Mouse (Mus musculus): ENCODE measurements around the gene Trim9.

Gene Trim9

DNA sequence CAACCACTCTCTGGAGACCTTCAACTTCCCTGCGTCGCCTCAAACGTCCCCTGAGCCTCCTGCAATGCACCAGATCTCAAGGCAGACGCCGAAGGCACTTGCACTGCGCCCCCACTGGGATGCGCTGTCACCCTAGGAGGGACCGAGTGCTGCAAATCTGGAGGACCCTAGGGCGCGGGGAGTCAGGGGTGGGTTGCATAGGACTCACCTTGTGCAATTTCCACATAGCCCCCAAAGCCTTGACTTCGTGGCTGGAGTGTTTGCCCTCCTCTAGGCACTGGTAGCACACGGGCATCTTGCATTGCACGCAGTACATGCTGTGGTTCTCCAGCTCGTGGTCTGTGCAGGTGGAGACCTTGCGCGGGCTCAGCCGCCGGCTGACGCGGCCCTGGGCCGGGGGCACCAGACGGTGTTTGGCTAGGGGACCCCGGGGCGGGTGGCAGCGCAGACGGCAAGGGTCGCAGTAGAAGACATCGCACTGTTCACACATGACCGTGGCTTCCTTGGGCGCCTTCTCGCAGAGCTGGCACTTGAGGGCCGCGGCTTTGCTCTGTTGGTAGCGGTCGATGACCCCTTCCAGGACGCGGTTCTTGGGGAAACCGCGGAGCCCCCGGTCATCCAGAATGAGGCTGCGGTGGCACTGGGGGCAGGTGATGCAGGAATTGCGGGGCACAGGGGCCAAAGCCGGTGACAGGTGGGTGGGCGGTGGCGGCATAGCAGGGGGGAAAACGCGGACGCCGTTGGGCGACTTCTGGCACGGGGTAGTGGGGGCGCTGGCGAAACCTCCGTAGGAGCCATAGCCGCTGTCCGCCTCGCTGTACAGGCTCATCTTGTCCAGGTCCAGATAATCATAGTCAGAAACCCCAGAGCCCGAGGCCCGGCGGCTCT is 1.0 kb downstream of the Trim9 start:
- no peak for TF ChIP-seq GATA4 (IDR thresholded peaks at IDR 0.05; ENCODE audit: insufficient replicate concordance, low read length)

DNA sequence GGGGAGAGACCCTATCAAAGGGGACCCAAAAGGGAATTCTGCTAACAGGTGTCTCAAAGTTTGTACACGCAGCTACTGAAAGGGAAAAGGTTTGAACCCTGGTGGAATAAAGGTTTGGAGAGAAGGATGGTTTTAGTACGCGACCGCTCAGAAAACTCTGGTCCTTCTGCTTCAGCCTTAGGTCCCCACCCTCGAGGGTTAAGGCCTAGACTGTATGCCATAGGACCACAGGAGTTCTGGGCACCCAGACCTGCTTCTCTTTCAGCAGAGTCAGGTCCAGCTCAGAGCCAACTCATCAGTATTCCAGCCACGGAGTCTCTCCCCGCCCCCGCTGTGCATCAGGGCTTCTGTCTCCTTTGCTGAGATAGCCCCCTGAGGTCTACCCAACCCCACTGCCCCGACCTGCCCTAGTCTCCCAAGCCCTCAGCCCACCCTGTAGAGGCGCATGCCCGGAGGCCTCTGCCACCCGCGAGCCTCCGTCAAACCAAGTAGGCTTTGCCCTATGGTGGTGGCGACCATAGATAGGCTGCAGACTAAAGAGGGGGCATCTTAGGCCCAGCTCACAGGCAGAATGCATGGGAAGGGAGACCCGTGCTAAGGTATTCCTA is 1.8 kb downstream of the Trim9 start:
- TF ChIP-seq GATA4 (IDR thresholded peaks at IDR 0.05; ENCODE audit: insufficient replicate concordance, low read length), result no peak

DNA sequence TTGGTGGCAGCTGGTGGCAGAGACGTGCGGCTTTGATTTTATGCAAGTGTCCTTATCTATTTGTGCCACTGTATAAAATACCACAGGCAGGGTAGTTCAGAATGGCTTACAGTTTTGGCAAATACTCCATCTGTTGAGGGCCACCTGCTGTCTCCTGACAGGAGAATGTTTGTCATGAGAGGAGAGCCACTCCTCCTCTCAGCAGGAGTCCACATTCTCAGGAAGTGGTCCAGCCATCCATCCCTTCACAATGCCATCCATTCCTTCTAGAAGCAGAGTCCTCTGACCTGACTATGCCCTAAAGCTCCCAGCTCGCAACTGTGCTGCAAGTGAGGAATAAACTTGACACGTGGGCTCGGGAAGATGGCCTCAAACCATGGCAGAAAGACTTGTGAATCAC is 12.2 kb downstream of the Trim9 start:
- no peak for TF ChIP-seq GATA4 (IDR thresholded peaks at IDR 0.05; ENCODE audit: insufficient replicate concordance, low read length)

DNA sequence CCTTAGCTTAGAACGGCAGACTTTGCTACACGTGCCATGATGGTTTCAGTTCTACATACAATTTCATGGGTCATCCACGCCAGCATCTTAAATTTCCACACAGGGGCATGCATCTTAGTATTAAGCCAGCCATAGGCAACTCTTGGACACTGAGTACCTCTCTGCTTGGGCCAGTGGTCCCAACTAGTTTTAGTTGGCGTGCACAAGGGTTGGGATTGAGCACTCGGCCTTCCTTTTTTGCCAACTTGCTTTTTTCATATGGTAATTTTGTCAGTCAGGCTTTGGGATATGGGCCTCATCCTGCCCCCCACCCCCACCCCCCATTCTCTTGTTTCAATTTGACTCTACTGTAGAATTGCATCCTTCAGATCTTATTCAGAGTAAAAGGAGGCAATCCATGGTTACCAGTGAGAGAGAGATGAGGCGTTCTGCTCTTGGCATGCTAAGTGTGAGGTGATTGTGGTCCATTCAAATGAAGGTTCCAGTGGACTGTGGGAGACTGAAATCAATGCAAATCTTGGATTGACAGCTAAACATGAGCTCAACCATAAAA is 14.1 kb downstream of the Trim9 start:
- no peak for TF ChIP-seq GATA4 (IDR thresholded peaks at IDR 0.05; ENCODE audit: insufficient replicate concordance, low read length)

DNA sequence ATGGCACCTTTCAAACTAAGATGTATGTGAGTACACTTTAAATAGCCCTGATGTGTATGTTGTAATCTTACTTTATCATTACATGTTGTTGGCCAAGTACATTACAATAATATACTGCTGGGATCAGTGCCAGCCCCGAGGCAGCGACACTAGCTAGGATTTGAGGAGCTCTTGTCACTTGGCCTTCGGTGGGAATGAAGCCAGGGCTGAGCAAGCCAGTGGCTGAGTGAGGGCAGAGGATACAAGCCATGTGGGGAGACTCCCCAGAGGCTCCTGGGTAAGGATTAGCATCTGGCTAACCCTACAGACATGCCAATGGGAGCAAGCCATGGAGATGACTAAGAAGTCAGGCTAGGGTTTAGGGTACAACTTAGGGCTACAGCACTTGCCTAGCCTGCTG is 18.4 kb downstream of the Trim9 start:
- no peak for TF ChIP-seq GATA4 (IDR thresholded peaks at IDR 0.05; ENCODE audit: insufficient replicate concordance, low read length)

DNA sequence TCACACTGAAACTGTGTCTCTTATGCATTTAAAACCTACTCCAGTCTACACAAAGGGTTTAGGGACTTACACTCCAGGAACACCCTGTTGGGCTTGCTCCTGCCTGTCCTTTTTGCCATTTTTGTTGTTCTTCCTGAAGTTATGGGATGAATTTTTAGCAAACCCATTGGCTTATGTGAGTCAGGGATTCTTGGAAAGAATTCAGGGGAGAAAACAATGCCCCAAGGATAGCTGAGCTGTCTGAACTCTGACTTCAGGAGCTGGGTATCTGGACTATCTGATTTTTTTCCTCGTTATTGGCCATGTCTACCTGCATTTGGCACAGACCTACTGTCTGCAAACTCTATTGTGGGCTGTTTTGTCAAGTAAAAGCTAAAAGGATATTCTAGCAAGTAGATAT is 20.5 kb downstream of the Trim9 start:
- no peak for TF ChIP-seq GATA4 (IDR thresholded peaks at IDR 0.05; ENCODE audit: insufficient replicate concordance, low read length)

DNA sequence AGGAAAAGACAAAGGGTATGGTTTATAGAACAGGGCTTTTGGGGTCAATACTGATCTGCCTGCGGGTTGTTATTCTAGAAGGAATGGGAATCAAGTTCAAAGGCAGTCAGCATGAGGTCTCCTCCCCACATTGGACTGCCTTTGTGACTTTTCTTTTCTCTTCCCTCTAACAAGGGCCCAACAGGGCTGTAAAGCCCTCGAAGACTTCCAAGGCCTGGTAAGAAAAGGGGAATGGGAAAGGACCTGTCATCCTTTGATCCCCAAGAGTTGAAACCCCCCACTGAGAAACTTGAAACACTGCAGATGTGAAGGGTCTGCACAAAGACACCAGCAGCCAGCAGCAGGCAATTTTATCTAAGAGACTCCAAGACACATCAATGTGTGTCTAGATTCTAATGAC is 21.0 kb downstream of the Trim9 start:
- TF ChIP-seq GATA4 (IDR thresholded peaks at IDR 0.05; ENCODE audit: insufficient replicate concordance, low read length), result no peak

DNA sequence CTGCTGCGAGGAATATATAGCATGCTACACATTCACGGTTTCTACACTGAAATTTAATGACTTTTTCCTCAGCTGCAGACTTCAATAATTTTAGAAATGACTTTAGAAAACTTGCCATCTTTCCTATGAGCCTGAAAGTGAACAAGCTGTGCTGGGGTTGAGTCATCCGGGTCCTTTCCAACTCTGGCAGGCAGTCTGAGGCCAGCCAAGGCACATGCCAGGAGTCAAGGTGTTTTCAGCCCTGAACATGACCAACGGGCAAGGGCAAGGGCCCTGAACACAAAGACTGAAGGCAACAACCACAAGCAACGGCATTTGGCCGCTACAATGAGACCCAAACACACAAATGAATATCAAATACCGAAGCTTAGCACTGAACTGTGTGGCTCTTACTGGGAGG is 21.6 kb downstream of the Trim9 start:
- no peak for TF ChIP-seq GATA4 (IDR thresholded peaks at IDR 0.05; ENCODE audit: insufficient replicate concordance, low read length)

DNA sequence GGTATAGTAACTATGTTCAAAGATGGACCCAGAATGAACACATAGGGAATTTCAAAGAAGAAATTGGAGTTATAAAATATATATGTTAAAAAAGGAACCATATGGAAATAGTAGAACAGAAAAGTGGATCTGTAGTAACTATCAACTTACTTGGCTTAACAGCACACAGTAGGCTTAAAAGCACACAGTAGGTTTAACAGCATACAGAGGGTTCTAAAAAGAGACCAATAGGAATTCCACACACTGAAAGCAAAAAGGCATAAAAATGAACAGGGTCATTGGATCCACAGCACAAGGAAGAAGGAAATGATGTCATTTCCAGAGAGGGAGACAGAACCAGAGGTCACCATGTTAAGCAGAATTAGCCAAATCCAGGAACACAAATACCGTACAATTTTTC is 24.6 kb downstream of the Trim9 start:
- no peak for TF ChIP-seq GATA4 (IDR thresholded peaks at IDR 0.05; ENCODE audit: insufficient replicate concordance, low read length)

DNA sequence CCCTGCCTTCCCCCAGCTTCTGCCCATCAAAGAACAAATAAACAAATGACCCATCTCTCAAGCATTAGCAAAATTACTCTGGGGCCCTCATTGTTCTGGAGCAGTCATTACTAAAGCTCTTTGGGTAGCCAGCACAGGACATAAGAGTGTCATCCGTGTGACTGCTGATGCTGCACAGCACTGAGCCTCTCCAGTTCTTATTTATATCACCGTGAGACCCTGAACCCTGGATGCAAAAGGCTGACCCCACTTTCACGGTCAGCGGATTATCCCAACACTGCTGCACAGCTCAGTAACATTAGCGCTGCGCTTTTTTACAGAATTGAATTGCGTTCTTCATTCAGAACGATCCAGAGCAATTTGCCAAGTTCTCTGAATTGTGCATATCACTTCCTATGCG is 31.3 kb downstream of the Trim9 start:
- TF ChIP-seq GATA4 (IDR thresholded peaks at IDR 0.05; ENCODE audit: insufficient replicate concordance, low read length), result no peak

DNA sequence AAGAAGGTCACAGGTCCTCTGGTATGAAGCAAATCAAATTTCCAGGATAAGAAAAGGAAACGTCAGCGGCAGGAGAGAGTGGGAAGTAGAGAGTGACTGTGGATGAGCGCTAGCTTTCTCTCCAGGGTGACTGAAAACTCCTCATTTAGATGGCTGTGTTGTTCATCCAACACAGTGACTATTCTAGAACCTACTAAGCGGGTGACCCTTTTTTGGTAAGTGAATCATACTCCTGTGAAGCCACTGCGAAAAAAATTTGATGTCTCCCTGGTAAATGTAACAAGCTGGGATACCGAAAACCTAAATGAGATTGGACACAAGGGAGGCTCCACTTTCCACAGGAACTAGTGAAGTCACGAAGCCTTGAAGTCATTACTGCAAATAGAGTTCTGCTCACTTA is 39.5 kb downstream of the Trim9 start:
- TF ChIP-seq GATA4 (IDR thresholded peaks at IDR 0.05; ENCODE audit: insufficient replicate concordance, low read length), result no peak

DNA sequence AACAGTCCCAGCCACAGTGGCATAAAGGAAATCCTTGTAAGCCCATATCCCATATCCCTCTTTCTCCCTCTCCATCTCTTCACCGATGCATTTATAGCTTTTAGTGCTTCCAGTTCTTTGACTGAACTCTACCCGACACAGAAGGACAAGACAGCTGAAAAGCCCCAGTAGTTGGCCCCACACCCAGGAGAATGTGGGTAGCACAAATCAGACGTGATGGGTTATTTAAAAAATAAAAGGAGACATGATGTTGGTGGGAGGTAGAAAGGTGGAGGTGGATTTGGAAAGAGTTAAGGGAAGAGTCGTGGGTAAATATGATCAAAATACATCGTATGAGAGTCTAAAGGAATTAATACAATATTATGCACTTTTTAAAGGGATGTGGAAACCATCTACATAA is 40.4 kb downstream of the Trim9 start:
- no peak for TF ChIP-seq GATA4 (IDR thresholded peaks at IDR 0.05; ENCODE audit: insufficient replicate concordance, low read length)

DNA sequence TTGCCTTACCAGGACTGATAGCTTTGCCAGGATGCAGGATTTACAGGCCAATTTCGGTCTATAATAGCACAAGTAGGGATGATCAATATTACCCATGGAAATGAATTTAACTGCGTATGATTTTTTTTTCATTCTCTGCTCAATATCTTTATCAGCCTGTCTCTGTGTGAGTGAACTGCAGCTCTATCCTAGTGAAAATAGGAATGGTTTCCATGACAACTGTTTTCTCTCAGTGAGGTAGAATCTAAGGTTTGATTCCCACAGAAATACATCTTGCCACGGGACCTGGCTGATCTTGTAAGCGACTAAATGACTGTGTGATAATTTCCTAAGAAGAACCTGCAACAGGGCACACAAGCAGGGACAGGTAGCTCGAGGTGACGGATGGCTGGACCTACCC is 43.4 kb downstream of the Trim9 start:
- no peak for TF ChIP-seq GATA4 (IDR thresholded peaks at IDR 0.05; ENCODE audit: insufficient replicate concordance, low read length)

DNA sequence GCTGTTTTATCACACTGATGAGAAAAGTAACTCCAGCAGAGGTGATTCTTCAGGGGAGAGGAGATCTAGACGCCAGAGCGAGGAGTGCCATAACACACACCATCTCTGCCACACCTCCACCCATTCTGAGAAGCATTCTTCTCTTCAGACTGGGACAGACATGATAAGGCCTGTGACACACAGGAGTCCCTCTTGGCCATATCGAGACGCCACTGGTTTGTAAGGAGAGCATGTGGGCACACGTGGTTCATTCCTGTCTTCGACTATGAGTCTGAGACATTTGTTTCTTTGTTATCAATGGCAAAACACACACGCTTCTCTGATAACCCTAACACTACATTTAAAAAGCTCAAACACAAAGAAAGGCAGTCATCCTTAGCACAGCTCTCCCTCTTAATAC is 43.9 kb downstream of the Trim9 start:
- TF ChIP-seq GATA4 (IDR thresholded peaks at IDR 0.05; ENCODE audit: insufficient replicate concordance, low read length), result no peak

DNA sequence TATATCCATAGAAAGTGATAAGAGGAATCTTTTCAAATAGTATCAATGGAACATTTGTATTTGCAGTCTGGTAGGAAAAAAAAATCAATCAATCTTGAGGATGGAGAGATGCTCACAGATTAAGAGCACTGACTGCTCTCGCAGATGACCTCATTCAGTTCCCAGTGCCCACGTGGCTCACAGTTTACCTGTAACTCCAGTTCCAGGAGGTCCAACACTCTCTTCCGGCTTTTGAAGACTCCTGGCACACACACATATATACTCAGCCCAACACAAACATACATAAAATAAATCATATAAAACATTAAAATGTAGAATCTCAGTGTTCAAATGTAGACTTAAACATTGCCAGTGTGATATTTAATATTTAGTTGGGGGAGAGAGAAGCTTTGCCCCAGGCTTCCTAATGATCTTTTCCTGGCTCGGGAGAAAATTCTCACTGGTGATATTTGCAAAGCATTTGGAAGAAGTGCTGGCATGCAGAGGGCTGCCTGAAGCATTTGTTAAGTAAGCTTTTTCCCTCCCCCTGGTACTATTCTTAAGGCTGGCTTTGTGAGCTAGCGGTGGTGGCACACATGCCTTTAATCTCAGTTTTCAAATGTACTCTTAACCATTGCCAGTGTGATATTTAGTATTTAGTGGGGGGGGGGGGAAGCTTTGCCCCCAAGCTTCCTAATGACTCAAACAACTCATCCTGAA is 45.2 kb downstream of the Trim9 start:
- no peak for TF ChIP-seq GATA4 (IDR thresholded peaks at IDR 0.05; ENCODE audit: insufficient replicate concordance, low read length)

All from liver, adult (tissue).